Mouse (Mus musculus): ENCODE measurements around the gene Krt72.

GRCm38 (mm10) chr15:101821786-101822185, 35.5 kb upstream of the Krt72 start:
- TF ChIP-seq CTCF (IDR thresholded peaks at IDR 0.05; ENCODE audit: low read depth, low read length), result no peak
- no peak for TF ChIP-seq POLR2A (IDR thresholded peaks at IDR 0.05; ENCODE audit: extremely low read depth, insufficient read depth, low read length)
